Mouse (Mus musculus) thymus, adult 2 months (tissue): ENCODE results near the gene Nploc4. TPM values are rescaled to one million over a fixed set of nuclear protein-coding genes. Genes with fewer than 3 reads are reported as not detected.
A peak's percentile ranks its signal among the peaks of the same experiment; 100 is the strongest.

Experiments used
- DNase-seq: peaks from one replicate; pipeline ENCODE4 v3.0.0; 2021
- H3K27ac ChIP-seq: fragments of 200-500 bp; 2 replicates; pipeline ENCODE4 v1.5.1; 2012; ENCODE audit warnings: low read length, control low read depth; ENCODE audit not compliant: control insufficient read depth, insufficient read depth
- H3K27me3 ChIP-seq: fragments of 200-500 bp; 2 replicates; pipeline ENCODE4 v1.6.1; 2012; ENCODE audit warnings: mild to moderate bottlenecking, low read length, moderate library complexity, mixed read lengths; ENCODE audit not compliant: control insufficient read depth, insufficient read depth
- H3K36me3 ChIP-seq: fragments of 200-500 bp; 2 replicates; pipeline ENCODE4 v1.6.1; 2012; ENCODE audit warnings: mild to moderate bottlenecking, low read length, moderate library complexity; ENCODE audit not compliant: control insufficient read depth, insufficient read depth
- H3K4me1 ChIP-seq: fragments of 200-500 bp; replicated peaks from 2 replicates; pipeline ENCODE4 v1.6.1; 2012; ENCODE audit warnings: low read length; ENCODE audit not compliant: control insufficient read depth, insufficient read depth
- H3K4me3 ChIP-seq: fragments of 200-500 bp; 2 replicates; pipeline ENCODE4 v1.5.1; 2012; ENCODE audit warnings: mild to moderate bottlenecking, low read length, control low read depth, moderate library complexity; ENCODE audit not compliant: control insufficient read depth, insufficient read depth
- CTCF ChIP-seq: fragments of 200-500 bp; IDR thresholded peaks from 2 replicates; pipeline ENCODE4 v1.5.1; 2012; ENCODE audit warnings: mild to moderate bottlenecking, control low read depth, low read length, moderate library complexity, borderline replicate concordance; ENCODE audit not compliant: control insufficient read depth, poor library complexity, insufficient read depth; ENCODE audit errors: extremely low read depth
- POLR2A ChIP-seq: fragments of 200-500 bp; IDR thresholded peaks from 2 replicates; pipeline ENCODE4 v1.6.1; 2012; ENCODE audit warnings: mild to moderate bottlenecking, low read length, control low read depth, moderate library complexity; ENCODE audit not compliant: control insufficient read depth, poor library complexity, insufficient read depth; ENCODE audit errors: extremely low read depth
- WGBS: fragments of 180-500 bp; shearing (Covaris S2); methylation state at CpG from one replicate; pipeline ENCODE4 v1.1.7; 2018; 5-methylcytosine and 5-hydroxymethylcytosine counted together
- polyA plus RNA-seq: library from polyadenylated mRNA; depleted of rRNA; stranded (reverse); fragments of >200 nt; gene quantifications from 2 replicates; pipeline ENCODE4 v1.2.3, GENCODE M21; 2012

Nploc4 gene
- polyA plus RNA-seq, 1 experiment = 71.4 TPM

GRCm38 (mm10) chr11:120351250-120352092, 86.0 kb downstream of the Nploc4 start:
- H3K27me3 ChIP-seq = no peaks in the 10 kb centered on the region
- H3K36me3 ChIP-seq = peaks cover 3% of the 10 kb centered on the region; the same call in 1 of the 2 replicates
- H3K27ac ChIP-seq = no peak overlapping the region
- no peak overlapping the region for H3K4me3 ChIP-seq
- no peak for DNase-seq
- TF ChIP-seq POLR2A (no peak), CTCF (no peak)
- 90% methylated on average over 10 of the region's 10 CpGs for WGBS
- H3K4me1 ChIP-seq = peaks cover 41% of the 10 kb centered on the region

GRCm38 (mm10) chr11:120350711-120351110, 86.8 kb downstream of the Nploc4 start:
- H3K27ac ChIP-seq = peak overlapping the region; percentile 10; the same call in 1 of the 2 replicates
- H3K27me3 ChIP-seq = no peaks in the 10 kb centered on the region
- peaks cover 43% of the 10 kb centered on the region for H3K4me1 ChIP-seq
- DNase-seq = no peak
- TF ChIP-seq POLR2A = no peak
- no peak for TF ChIP-seq CTCF
- whole genome bisulfite sequencing = 65% methylated on average over 11 of the region's 11 CpGs
- no peak overlapping the region for H3K4me3 ChIP-seq
- peaks cover 5% of the 10 kb centered on the region; the same call in 1 of the 2 replicates for H3K36me3 ChIP-seq

GRCm38 (mm10) chr11:120349986-120350702, 87.4 kb downstream of the Nploc4 start:
- Histone ChIP-seq H3K36me3 (peaks cover 9% of the 10 kb centered on the region), H3K4me3 (peak overlapping the region; percentile 86), H3K27ac (peak overlapping the region; percentile 66), H3K27me3 (no peaks in the 10 kb centered on the region), H3K4me1 (peaks cover 43% of the 10 kb centered on the region)
- no peak for TF ChIP-seq CTCF
- TF ChIP-seq POLR2A = peak; percentile 38; the same call in 1 of the 2 replicates
- 6% methylated on average over 68 of the region's 68 CpGs for WGBS
- DNase-seq = peak; percentile 62

GRCm38 (mm10) chr11:120349371-120349985, 88.0 kb downstream of the Nploc4 start:
- no peaks in the 10 kb centered on the region for H3K27me3 ChIP-seq
- DNase-seq = peak; percentile 52
- H3K36me3 ChIP-seq = peaks cover 13% of the 10 kb centered on the region
- peak overlapping the region; percentile 86 for H3K4me3 ChIP-seq
- TF ChIP-seq POLR2A = no peak
- TF ChIP-seq CTCF = no peak; the same call in 1 of the 2 replicates
- peak overlapping the region; percentile 66 for H3K27ac ChIP-seq
- 5% methylated on average over 16 of the region's 16 CpGs for WGBS
- peaks cover 43% of the 10 kb centered on the region for H3K4me1 ChIP-seq

GRCm38 (mm10) chr11:120348684-120349370, 88.7 kb downstream of the Nploc4 start:
- Histone ChIP-seq H3K4me3 (peak overlapping the region; percentile 86), H3K27ac (peak overlapping the region; percentile 66), H3K4me1 (peaks cover 39% of the 10 kb centered on the region), H3K36me3 (peaks cover 13% of the 10 kb centered on the region), H3K27me3 (no peaks in the 10 kb centered on the region)
- DNase-seq = peak; percentile 48
- TF ChIP-seq CTCF (no peak), POLR2A (peak; percentile 39)
- 8% methylated on average over 53 of the region's 53 CpGs for WGBS

- peaks cover 13% of the 10 kb centered on the region for H3K36me3 ChIP-seq
- peak; percentile 83 for DNase-seq
- peaks cover 34% of the 10 kb centered on the region for H3K4me1 ChIP-seq
- TF ChIP-seq CTCF = no peak
- peak; percentile 92 for TF ChIP-seq POLR2A
- 7% methylated on average over 103 of the region's 103 CpGs for WGBS
- peak within 1 kb of the TSS; percentile 96 for H3K4me3 ChIP-seq
- H3K27ac ChIP-seq = peak within 1 kb of the TSS; percentile 71
- H3K27me3 ChIP-seq = no peaks in the 10 kb centered on the region
These were observed 89.5 kb downstream of the Nploc4 start, which contains the start of gene Actg1 for GRCm38 (mm10) chr11:120347791-120348683. Gene Actg1 (minus strand): TSS chr11:120348542.
